Mouse (Mus musculus): Measurements from ENCODE around the gene Rtn4.

DNA sequence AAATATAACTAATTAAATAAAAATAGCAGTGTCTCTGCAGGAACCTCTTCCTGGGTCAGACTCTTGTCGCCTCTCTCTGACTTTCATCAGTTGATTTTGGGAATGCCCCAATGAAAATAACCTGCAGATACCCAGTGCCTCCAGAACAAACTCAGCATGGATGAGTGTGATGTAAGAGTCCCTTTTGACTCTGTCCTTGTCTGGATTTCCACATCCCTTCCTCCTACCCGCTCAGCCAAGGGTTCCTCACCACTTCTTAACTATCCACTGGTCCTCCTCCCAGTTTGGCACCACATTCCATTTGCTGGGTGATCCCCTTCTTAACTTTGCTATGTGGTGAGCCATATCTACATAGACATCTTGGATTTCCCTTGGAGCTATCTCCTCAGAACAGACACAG is 98.0 kb downstream of the Rtn4 start:
- TF ChIP-seq POLR2A (IDR thresholded peaks at IDR 0.05; ENCODE audit: insufficient read depth, low read depth, low read length) (no peak), CTCF (IDR thresholded peaks at IDR 0.05; ENCODE audit: insufficient read depth, low read depth, low read length) (no peak)
